Mouse (Mus musculus): ENCODE results near the gene Plekhg6.

Gene Plekhg6

GRCm38 (mm10) chr6:125380372-125381360 is at the start of gene Plekhg6:
Plekhg6 (minus strand) TSS chr6:125380793.
- DNase-seq (ENCODE audit: low read depth, low spot score), result no peak

DNA sequence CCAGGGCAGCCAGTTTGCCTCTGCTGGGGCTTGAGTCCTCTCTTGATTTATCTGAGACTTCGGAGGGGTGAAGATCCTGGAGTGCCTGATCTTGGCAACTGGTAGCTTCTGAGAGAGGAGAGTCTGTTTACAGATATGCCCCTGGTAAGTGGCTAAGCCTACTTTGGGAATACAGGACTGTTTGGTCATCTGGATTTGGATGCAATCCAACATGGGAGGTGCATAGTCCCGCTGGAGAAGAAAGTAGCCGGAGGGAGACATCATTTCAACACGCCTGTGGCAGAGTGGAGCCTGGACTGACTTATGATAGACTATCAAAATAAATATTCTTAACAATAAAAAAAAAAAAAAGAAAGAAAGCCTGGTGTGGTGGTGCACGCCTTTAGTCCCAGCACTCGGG is 49.1 kb upstream of the Plekhg6 start:
- DNase-seq (ENCODE audit: low read depth, low spot score), result no peak

DNA sequence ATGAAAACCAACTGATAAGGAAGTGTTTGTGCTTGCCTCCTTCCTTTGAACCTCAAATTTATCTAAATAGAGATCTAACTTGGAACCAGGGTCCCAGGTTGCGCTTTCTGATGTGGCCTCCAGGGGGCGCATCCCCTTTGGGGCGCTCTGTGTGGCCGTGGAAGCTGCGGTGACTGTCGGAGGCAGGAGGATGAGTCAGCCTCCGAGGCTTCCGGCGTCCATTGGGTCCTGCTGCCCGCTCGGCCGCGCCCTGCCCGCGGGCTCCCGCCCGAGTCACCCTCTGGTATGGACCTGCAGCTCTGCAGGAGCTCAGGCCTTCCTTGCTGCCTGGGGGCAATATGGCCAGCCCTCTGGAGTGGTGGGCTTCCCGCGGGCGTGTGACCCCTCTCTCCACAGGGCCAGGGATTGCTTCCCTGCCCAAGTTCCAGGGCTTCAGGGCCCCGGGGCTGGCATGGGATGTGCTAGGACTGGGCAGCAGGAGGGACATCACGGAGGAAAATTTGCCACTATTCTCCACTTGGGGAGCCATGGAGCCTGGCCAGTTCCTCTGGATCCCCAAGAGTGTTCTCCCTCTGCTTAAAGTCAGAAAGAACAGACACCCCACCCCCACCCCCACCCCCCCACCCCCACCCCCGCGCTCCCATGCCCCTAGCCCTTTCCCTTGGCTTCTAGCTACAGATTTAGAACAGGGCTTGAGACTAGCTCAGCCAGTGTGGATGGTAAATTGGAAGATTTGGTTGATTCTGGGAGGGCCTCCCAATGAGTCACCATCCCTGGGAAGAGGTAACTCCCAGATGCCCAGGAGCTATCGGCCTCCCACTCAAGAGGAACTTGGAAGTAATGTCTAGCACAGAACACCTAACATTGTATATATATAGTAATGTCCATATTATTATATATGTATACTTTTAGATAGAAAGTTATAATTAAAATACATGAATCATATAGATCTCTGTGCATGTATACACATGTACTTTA is 46.1 kb upstream of the Plekhg6 start:
- DNase-seq (ENCODE audit: low read depth, low spot score), result peak; percentile 11

- no peak for DNase-seq (ENCODE audit: low read depth, low spot score)
Observed at GRCm38 (mm10) chr6:125425205-125426090, 44.9 kb upstream of the Plekhg6 start.

DNA sequence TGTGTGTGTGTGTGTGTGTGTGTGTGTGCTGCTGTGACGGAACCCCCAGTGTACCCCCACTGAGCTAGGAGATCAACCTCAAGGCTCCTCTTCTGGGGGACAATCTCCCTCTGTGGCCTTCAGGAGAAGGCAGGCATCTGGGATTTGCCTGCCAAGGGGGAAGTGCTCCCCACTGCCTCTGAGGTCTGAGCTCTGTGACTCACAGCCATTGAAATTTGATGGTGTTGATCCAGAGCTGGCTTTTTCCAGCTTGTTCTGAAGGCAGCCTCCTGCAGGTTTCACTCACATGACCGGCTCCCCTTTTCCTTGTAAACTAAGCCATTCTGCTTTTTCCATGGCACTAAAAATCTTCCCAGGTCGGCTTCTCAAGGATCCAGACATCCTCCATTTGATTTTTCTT is 43.6 kb upstream of the Plekhg6 start:
- DNase-seq (ENCODE audit: low read depth, low spot score), result no peak

GRCm38 (mm10) chr6:125423507-125423906 is 42.9 kb upstream of the Plekhg6 start:
- no peak for DNase-seq (ENCODE audit: low read depth, low spot score)

GRCm38 (mm10) chr6:125423099-125423498 is 42.5 kb upstream of the Plekhg6 start:
- DNase-seq (ENCODE audit: low read depth, low spot score), result no peak

DNA sequence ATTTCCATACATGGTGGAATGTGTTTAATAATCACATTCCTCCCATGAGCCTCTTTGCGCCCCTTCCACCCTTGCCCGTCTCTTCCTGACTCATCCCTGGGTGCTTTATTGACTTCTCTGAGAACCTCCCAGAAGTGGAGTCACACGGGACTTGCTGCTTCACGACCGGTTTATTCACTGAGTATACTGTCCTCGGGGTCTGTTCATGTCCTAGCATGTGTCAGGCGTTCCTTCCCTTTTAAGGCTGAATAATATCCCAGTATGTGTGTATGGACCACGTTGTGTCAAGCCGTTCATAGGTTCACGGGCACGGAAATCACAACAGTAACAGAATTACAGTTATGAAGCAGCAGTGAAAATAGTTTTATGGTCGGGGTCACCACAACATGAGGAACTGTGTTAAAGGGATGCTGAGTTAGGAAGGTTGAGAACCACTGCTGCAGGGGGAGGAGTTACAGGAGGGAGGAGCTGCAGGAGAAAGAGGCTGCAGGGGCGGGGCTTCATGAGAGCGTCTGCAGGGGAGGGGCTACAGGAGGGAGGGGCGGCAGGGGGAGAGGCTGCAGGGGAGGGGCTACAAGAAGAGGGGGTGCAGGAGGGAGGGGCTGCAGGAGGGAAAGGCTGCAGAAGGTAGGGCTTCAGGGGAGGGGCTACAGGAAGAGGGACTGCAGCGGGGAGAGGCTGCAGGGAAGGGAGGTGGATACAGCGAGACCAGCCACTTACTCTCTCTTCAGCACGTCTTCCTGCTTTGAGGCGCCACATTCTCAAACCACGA is 41.6 kb upstream of the Plekhg6 start:
- no peak for DNase-seq (ENCODE audit: low read depth, low spot score)

DNA sequence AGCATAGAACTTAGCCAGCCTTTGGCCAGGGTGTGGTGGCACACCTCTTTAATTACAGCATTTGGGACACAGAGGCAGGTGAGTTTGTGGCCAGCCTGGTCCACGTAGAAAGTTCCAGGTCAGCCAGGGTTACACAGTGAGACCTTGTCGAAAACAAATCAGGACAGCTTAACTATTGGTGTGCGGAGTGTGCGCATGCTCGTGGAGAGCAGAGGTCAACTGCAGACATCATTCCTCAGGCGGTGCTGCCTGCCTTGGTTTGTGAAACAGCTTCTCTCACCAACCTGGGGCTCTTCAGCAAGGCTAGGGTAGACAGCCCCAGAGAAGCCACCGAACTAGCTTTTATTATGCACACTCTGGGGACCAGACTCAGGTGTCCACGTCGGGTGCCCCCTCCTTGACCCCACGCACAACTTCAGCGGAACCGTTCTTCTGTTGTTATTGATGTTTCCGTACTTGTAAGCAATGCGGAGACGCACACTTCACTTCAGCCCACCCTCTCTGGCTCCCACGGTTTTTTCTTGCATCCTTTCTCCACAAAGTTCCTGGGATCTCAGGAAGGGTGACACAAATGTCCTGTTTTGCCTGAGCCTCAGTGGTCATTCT is 40.0 kb upstream of the Plekhg6 start:
- DNase-seq (ENCODE audit: low read depth, low spot score), result no peak

- DNase-seq (ENCODE audit: low read depth, low spot score), result peak; percentile 47
Observed at GRCm38 (mm10) chr6:125418744-125419143, 38.2 kb upstream of the Plekhg6 start.

- no peak for DNase-seq (ENCODE audit: low read depth, low spot score)
Observed at GRCm38 (mm10) chr6:125413326-125413725, 32.7 kb upstream of the Plekhg6 start.

- DNase-seq (ENCODE audit: low read depth, low spot score), result no peak
Observed at GRCm38 (mm10) chr6:125411661-125412060, 31.1 kb upstream of the Plekhg6 start.

DNA sequence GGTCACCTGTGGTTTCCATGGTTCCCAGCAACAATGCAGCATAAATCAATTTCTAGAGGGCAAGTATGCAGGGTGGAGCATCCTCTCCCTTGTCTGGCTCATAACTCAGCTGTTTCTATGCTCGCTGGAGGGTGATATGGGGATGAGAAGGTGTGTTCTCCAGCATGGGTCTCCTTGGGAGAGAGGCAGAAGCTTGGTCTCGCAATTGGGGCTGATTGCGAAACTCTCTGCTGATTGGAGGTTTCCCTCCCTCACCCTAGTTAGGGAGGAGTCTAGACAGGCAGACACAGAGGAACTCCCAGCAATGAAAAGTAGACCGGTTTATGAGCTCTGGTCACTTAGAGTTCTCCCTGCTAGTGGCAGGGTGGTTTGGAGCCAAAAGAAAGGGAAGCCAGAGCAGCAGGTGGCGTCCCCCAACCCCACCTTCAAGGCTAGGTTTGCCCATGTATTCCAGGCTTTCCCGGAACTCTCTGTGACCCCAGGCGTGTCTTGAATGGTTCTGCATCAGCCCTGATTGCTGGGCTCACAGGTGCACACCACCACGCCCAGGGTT is 30.5 kb upstream of the Plekhg6 start:
- no peak for DNase-seq (ENCODE audit: low read depth, low spot score)

DNA sequence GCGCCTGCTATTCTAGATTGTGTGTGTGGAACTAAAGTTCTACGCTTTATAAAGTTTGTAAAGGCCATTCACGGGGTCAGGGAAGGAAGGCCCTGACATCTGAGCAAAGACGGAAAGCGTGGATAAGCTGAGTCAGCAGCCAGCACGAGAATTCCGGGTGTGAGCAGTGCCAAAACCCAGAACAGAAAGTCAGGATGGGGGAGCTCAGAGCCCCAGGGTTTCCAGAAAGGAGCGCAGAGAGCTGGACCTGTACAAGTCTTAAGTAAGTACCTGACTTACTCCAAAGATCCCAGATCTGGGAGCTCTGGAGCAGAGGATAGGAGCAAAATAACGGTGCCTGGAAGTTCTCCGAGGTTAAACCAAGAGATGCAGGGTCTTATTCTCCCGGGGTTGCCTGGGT is 30.0 kb upstream of the Plekhg6 start:
- DNase-seq (ENCODE audit: low read depth, low spot score), result no peak

DNA sequence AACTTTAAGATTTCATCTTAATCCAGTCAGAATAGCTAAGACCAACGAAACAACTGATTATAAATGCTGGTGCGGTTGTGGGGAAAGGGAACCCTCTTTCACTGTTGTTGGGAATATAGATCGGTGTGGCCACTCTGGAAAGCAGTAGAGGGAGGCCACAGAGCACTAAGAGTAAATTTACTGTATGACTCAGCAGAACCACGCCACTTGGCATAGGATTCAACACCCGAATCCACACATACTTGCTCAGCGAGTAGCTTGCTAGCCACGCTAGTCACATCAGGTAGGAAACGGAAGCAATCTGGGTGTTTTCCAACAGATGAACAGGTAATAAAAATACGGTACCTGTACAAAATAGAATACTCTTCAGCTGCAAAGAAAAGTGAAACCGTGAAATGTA is 27.1 kb upstream of the Plekhg6 start:
- no peak for DNase-seq (ENCODE audit: low read depth, low spot score)

GRCm38 (mm10) chr6:125407224-125407623 is 26.6 kb upstream of the Plekhg6 start:
- DNase-seq (ENCODE audit: low read depth, low spot score), result no peak

- no peak for DNase-seq (ENCODE audit: low read depth, low spot score)
Observed at GRCm38 (mm10) chr6:125405461-125406382, 25.1 kb upstream of the Plekhg6 start.

DNA sequence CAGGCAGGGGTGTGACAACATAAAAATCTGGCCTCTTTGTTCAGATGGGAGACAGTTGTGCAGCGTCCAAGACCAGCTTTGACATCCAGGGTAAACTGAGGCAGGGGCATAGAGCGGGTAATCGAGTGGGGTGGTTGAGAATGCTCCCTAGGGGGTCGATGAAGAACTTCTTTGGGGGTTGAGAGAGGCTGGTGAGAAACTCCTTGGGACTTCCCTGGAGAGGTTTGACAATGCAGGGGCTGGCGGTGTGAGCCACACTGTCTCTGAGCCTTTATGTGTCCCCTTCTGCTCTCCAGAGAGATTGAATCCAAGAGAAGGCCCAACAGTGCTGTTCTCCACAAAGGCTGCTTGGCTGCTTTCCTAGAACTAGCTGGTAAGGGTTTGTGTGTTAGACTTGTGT is 9.3 kb upstream of the Plekhg6 start:
- no peak for DNase-seq (ENCODE audit: low read depth, low spot score)

GRCm38 (mm10) chr6:125386080-125386479 is 5.5 kb upstream of the Plekhg6 start:
- no peak for DNase-seq (ENCODE audit: low read depth, low spot score)

Measured in retina, adult 2 months (tissue).